Mouse (Mus musculus) cerebellum, adult 2 months (tissue): ENCODE measurements at regions not wholly inside any gene's neighbourhood (a gene's known extent, or its start where the extent isn't known, plus 50 kb on each side); places are given as distances from the start of the nearest gene placed in this dataset.
A peak's percentile ranks its signal among the peaks of the same experiment; 100 is the strongest.

Experiments
- DNase-seq, 2 experiments: peaks; one replicate each; pipeline ENCODE4 v3.0.0; 2021
- H3K27ac ChIP-seq: fragments of 200-500 bp; 2 replicates; pipeline ENCODE4 v1.5.1; 2012; ENCODE audit warnings: low read length, control low read depth, inconsistent platforms; ENCODE audit not compliant: insufficient read depth
- H3K27me3 ChIP-seq: fragments of 200-500 bp; 2 replicates; pipeline ENCODE4 v1.6.1; 2012; ENCODE audit warnings: inconsistent platforms, mild to moderate bottlenecking, low read length, moderate library complexity; ENCODE audit not compliant: control insufficient read depth, insufficient read depth
- H3K4me1 ChIP-seq: fragments of 200-500 bp; 2 replicates; pipeline ENCODE4 v1.6.1; 2011; ENCODE audit warnings: low read length; ENCODE audit not compliant: control insufficient read depth, insufficient read depth
- H3K4me3 ChIP-seq: fragments of 200-500 bp; replicated peaks from 2 replicates; pipeline ENCODE3; 2011; ENCODE audit warnings: mild to moderate bottlenecking, low read depth, low read length, control low read depth; ENCODE audit not compliant: insufficient read depth
- CTCF ChIP-seq: fragments of 200-500 bp; IDR thresholded peaks from 2 replicates; pipeline ENCODE4 v1.5.1; 2011; ENCODE audit warnings: low read depth, mild to moderate bottlenecking, control low read depth, low read length, moderate library complexity, borderline replicate concordance; ENCODE audit not compliant: insufficient read depth
- POLR2A ChIP-seq: fragments of 200-500 bp; IDR thresholded peaks from 2 replicates; pipeline ENCODE4 v1.6.1; 2011; ENCODE audit warnings: low read length, control low read depth, borderline replicate concordance; ENCODE audit not compliant: insufficient read depth
- WGBS: fragments of 180-500 bp; shearing (Covaris S2); methylation state at CpG from one replicate; pipeline ENCODE4 v1.1.7; 2018; 5-methylcytosine and 5-hydroxymethylcytosine counted together

DNA sequence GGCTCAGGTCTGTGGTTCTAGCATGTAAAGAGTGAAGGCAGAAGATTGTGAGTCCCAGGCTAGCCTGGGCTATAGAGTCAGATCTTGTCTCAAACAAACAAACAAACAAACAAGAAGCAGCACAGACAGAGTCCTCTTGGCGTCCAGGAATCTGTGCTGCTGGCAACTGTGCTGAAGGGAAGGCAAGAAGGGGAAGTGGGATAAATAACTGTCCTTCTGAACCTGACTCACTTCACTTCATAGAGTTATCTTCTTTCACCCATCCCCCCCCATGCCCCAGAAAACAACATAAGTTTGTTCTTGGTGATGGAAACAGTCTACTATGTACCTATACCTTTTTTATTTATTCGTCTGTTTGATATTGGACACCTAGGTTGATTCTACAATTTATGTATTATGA, 200.8 kb upstream of the Pde3a start:
- no peak for DNase-seq
- no peaks in the 10 kb centered on the region for H3K4me1 ChIP-seq
- TF ChIP-seq POLR2A (no peak), CTCF (no peak)
- 96% methylated on average over 2 of the region's 2 CpGs for WGBS
- no peaks in the 10 kb centered on the region for H3K27me3 ChIP-seq
- no peak overlapping the region for H3K4me3 ChIP-seq
- H3K27ac ChIP-seq: no peak overlapping the region

DNA sequence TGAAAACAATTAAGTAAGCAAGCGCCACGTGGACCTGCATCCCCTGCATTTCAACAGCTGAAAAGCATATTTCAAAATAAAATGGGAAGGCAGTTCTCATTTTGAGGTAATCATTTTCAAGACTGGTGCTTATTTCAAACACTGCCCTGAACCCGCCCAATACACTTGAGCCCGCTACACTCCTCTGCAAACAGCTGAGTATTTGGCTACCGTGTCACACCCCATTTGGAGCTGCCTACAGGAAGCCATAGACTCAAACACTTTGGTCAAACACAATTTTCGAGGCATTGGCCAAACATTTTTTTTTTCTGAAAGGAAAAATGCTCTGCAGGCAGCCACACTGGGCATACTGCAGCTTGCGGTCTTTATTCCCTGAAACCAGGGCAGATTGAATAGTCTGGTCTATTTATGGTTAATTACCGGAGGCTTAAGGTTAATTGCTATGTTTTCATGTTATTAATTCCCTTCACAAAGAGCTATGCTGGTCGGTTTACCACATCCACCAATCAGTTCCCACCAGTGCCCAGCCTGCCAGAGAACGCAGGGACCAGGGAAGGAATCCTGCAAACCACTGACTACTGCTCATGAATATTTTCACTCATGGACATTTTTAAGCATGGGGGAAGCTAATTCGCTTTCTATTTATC, 198.9 kb upstream of the Pde3a start:
- Histone ChIP-seq H3K27me3 (no peaks in the 10 kb centered on the region), H3K4me1 (no peaks in the 10 kb centered on the region), H3K4me3 (no peak overlapping the region), H3K27ac (no peak overlapping the region)
- DNase-seq: no peak
- TF ChIP-seq CTCF: no peak
- TF ChIP-seq POLR2A: no peak
- 54% methylated on average over 11 of the region's 11 CpGs for WGBS

DNA sequence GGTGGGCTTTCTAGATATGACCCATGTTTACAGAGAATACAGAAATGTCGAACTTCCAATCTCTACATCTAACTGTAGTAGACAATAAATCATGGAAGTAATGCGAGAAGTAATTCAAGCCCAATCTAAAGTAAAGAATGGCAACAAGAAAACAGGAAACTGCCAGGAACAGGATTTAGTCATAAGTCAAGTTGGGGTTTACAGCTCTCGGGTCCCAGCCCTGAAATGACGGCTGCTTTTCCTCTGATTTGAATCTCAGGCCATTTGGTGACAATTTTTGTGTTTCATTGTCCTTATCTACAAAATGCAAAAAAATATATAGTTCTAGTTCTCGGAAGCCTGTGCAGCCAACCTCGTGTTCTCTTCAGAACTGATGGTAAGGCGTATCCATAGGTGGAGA, 195.0 kb upstream of the Pde3a start:
- Histone ChIP-seq H3K27ac (no peak overlapping the region), H3K27me3 (no peaks in the 10 kb centered on the region), H3K4me1 (no peaks in the 10 kb centered on the region), H3K4me3 (no peak overlapping the region)
- 97% methylated on average over 7 of the region's 7 CpGs for WGBS
- DNase-seq: no peak
- no peak for TF ChIP-seq POLR2A

DNA sequence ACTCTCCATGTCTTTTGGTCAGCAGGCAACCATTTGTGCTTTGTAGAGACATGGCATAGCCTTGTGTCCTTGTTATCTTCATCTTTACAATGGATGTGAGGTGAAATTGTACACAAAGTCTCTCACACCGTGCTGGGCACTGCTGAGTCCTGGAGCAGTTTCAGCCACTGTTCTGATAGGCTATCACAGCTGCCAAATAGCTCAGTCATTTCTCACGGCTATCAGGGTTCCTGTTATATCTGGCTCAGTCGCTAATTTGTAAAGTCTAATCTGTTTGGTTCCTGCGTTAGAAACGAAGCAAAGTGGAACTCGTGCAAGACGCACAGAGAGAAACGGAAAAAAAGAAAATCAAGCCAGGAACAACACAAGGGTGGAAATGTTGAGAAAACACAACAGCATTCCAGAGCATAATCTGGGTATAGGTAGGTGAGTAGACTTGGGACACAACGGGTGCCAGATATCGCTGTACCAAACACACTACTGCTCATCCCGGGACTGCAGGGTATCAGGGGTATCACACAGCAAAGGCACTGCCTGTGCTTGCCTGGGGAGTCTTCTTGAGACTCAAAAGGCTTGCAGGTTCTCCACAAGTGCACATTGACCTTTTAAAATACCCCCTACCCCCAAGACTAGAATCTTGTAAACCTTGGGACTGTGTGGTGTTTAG, 189.7 kb upstream of the Pde3a start:
- DNase-seq: no peak
- Histone ChIP-seq H3K4me1 (no peaks in the 10 kb centered on the region), H3K27me3 (no peaks in the 10 kb centered on the region), H3K4me3 (no peak overlapping the region), H3K27ac (no peak overlapping the region)
- 90% methylated on average over 11 of the region's 11 CpGs for WGBS
- TF ChIP-seq CTCF: no peak
- no peak for TF ChIP-seq POLR2A

DNA sequence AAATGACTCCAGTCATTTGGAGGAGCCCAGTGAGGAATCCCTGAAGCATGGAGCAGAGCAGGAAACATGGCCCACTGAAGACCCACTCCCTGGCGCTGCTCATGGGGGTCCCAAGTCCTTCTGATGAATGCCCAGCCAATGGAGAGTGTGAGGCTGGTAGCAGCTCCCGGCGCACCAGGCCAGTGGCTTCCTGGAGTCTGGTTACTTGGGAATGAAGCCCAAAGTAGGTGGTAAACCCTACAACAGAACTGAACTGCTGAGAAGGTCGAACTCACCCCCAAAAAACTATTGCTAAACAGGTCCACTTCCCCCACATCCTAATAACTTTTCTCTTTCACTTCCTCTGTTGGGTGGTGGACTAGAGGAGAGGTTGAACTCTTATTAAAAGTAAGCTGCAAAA, 183.3 kb upstream of the Pde3a start:
- no peaks in the 10 kb centered on the region for H3K27me3 ChIP-seq
- no peak overlapping the region for H3K4me3 ChIP-seq
- no peaks in the 10 kb centered on the region for H3K4me1 ChIP-seq
- no peak for DNase-seq
- 80% methylated on average over 4 of the region's 4 CpGs for WGBS
- TF ChIP-seq POLR2A (no peak), CTCF (no peak)
- H3K27ac ChIP-seq: no peak overlapping the region

DNA sequence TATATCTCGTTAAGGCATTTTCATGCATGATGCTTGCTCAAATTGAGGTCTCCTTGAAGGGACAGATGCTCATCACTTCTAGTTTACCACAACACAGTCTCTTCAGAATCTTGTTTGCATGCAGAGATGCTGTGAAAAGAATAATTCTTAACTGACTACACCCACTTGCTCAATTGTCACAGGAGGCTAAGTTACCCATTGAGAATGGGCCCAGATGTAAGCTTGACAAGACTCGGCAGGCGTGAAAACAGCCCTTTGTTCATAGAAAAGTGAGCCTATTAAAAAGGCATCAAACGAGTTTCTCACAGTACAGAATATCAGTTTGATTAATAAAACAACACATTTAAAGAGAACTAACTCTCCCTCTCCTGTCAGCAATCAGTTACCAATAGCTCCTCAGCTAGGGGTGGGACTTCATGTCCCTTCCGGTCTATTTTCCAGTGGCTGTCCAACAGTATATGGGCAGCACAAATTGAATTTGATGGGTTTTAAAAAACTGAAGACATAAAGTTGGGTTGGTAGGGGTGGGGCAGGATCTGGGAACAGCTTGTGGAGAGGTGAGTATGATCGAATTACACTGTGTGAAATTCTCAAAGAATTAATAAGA, 180.1 kb upstream of the Pde3a start:
- DNase-seq: no peak
- 55% methylated on average over 6 of the region's 6 CpGs for WGBS
- Histone ChIP-seq H3K4me1 (no peaks in the 10 kb centered on the region), H3K4me3 (no peak overlapping the region), H3K27ac (no peak overlapping the region), H3K27me3 (no peaks in the 10 kb centered on the region)
- TF ChIP-seq POLR2A (no peak), CTCF (no peak)

DNA sequence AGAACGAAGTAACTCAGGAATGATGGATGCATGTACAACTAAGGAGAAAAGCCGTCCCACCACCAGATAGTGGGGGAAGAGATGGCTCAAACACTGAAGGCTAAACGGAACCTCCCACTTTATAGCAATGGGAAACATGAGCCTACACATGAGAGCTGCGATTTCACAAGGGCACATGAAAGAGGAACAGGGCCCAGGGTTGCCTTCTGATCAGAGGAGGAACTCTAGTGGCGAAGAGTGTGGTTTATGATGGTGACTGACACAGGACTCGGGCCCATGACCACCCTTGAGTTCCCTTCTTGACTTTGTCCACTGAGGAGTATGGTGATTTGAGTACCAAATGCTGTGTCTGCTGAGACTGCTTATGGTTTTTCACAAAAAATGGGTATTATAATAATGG, 179.2 kb upstream of the Pde3a start:
- no peak for DNase-seq
- 96% methylated on average over 6 of the region's 6 CpGs for WGBS
- no peak overlapping the region for H3K27ac ChIP-seq
- TF ChIP-seq POLR2A: no peak
- no peak for TF ChIP-seq CTCF
- H3K27me3 ChIP-seq: no peaks in the 10 kb centered on the region
- H3K4me3 ChIP-seq: no peak overlapping the region
- H3K4me1 ChIP-seq: no peaks in the 10 kb centered on the region

DNA sequence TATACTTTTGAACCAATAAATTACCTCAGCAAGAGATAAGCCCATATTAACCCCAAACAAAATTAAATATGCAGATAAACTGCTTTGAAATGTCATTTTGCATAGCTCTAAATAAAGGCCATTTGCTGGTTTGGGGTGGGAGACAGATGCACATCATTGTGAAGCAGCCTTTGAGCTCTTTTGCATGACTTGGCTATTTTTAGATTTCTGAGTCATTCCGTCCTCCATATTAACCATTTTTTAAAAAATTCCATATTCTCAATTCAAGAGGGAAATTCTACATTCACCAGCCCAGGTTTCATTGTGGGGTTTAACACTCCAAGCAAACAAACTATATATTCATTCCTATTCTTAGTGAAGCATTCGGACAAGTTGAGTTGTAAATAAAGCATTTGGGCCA, 177.6 kb upstream of the Pde3a start:
- peak in 1 of 2 experiments; percentile 4 for DNase-seq
- TF ChIP-seq CTCF (no peak), POLR2A (no peak)
- H3K27me3 ChIP-seq: no peaks in the 10 kb centered on the region
- H3K4me3 ChIP-seq: no peak overlapping the region
- H3K4me1 ChIP-seq: no peaks in the 10 kb centered on the region
- WGBS: 42% methylated on average over 2 of the region's 2 CpGs
- no peak overlapping the region for H3K27ac ChIP-seq
